Mouse (Mus musculus): ENCODE measurements around the gene Ctss. TPM values are rescaled to one million over a fixed set of nuclear protein-coding genes. Genes with fewer than 3 reads are reported as not detected.

Ctss gene
- polyA plus RNA-seq, 1 experiment: 1.6 TPM

GRCm38 (mm10) chr3:95499024-95499423, 27.6 kb upstream of the Ctss start, which contains the start of gene Ctsk:
Gene Ctsk, plus strand, starts transcription at chr3:95499256.
- Histone ChIP-seq H3K4me1 (ENCODE audit: control insufficient read depth, insufficient read depth, low read length) (no peaks in the 10 kb centered on the region), H3K4me3 (ENCODE audit: control insufficient read depth, low read depth, low read length) (no peak within 1 kb of the TSS), H3K27ac (ENCODE audit: control insufficient read depth, insufficient read depth, low read depth, low read length) (no peak within 1 kb of the TSS), H3K27me3 (ENCODE audit: control insufficient read depth, insufficient read depth, low read length) (no peaks in the 10 kb centered on the region), H3K36me3 (ENCODE audit: control insufficient read depth, insufficient read depth, low read length) (no peaks in the 10 kb centered on the region; the same call in 1 of the 2 replicates)
- TF ChIP-seq POLR2A (IDR thresholded peaks at IDR 0.05; ENCODE audit: control insufficient read depth, low read depth, low read length): no peak
- no peak for TF ChIP-seq CTCF (IDR thresholded peaks at IDR 0.05; ENCODE audit: control insufficient read depth, insufficient read depth, insufficient replicate concordance, low read depth, low read length)

DNA sequence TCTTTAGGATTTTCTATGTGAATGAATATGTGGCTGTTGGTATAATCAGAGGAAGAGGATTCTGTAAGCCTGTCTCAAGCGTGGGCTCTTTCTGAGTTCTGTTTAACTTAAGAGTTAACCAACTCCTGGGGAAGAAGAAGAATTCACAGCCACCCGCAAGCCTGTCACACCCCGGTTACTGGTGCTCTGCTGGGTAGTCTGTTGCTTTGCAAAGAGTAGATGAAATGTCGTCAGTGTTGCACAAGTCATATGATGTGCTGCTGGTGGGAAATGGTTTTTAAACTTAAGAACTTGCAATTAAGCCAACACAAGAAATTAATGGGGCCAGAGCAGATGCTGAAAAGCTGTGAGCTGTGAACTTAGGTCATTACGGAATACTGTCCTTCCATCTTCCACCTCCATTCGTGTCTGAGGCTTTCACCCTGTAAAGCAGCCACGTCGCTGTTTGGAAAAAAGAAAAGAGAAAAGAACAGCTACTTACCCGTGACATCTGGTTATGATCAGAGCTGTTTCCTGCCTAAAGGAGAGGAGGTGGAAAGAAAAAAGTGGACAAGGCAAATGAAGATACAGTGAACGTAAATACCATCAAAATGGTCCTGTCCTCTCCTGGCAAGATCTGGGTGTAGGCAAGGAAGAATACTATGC, 27.0 kb upstream of the Ctss start:
- Histone ChIP-seq H3K4me3 (ENCODE audit: control insufficient read depth, low read depth, low read length) (no peak overlapping the region), H3K36me3 (ENCODE audit: control insufficient read depth, insufficient read depth, low read length) (no peaks in the 10 kb centered on the region), H3K4me1 (ENCODE audit: control insufficient read depth, insufficient read depth, low read length) (no peaks in the 10 kb centered on the region), H3K27me3 (ENCODE audit: control insufficient read depth, insufficient read depth, low read length) (no peaks in the 10 kb centered on the region), H3K27ac (ENCODE audit: control insufficient read depth, insufficient read depth, low read depth, low read length) (no peak overlapping the region)
- no peak for TF ChIP-seq POLR2A (IDR thresholded peaks at IDR 0.05; ENCODE audit: control insufficient read depth, low read depth, low read length)
- TF ChIP-seq CTCF (IDR thresholded peaks at IDR 0.05; ENCODE audit: control insufficient read depth, insufficient read depth, insufficient replicate concordance, low read depth, low read length): no peak

DNA sequence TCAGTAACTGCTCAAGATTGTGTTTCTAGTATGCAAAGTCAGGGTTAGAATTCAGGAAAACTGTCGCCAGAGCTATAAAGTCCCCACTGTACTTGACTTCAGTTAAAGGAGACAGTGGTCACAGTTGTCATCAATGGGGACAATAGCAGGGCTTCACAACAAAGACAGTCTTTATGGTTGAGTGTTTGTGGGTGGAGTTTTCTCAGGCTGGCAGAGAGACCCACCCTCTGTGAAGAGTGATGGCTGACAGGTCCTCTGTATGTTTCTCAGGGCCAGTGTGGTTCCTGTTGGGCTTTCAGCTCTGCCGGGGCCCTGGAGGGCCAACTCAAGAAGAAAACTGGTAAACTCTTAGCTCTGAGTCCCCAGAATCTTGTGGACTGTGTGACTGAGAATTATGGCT, 24.3 kb upstream of the Ctss start:
- TF ChIP-seq POLR2A (IDR thresholded peaks at IDR 0.05; ENCODE audit: control insufficient read depth, low read depth, low read length) (no peak), CTCF (IDR thresholded peaks at IDR 0.05; ENCODE audit: control insufficient read depth, insufficient read depth, insufficient replicate concordance, low read depth, low read length) (no peak)
- H3K4me1 ChIP-seq (ENCODE audit: control insufficient read depth, insufficient read depth, low read length): no peaks in the 10 kb centered on the region
- H3K4me3 ChIP-seq (ENCODE audit: control insufficient read depth, low read depth, low read length): no peak overlapping the region
- H3K36me3 ChIP-seq (ENCODE audit: control insufficient read depth, insufficient read depth, low read length): no peaks in the 10 kb centered on the region
- no peaks in the 10 kb centered on the region for H3K27me3 ChIP-seq (ENCODE audit: control insufficient read depth, insufficient read depth, low read length)
- H3K27ac ChIP-seq (ENCODE audit: control insufficient read depth, insufficient read depth, low read depth, low read length): no peak overlapping the region

DNA sequence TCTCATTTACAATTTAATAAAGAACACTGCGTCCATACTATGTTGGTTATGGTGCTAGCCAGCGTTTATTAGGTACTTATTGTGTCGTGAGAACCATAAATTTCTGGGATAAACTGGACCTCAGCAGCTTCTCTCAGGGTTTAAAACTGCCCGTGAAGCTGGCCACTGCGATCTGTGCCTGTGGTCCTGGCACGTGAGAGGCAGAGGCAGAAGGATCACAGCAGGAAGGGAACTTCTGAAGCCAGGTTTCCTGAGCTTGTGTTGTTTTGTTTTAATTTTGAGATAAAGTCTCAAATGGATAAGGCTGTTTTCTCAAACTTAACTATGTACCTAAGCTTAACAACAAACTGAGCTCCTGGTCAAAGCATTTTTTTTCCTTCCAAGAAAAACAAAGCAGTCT, 17.2 kb upstream of the Ctss start:
- Histone ChIP-seq H3K4me3 (ENCODE audit: control insufficient read depth, low read depth, low read length) (no peak overlapping the region), H3K27me3 (ENCODE audit: control insufficient read depth, insufficient read depth, low read length) (no peaks in the 10 kb centered on the region), H3K4me1 (ENCODE audit: control insufficient read depth, insufficient read depth, low read length) (no peaks in the 10 kb centered on the region), H3K36me3 (ENCODE audit: control insufficient read depth, insufficient read depth, low read length) (no peaks in the 10 kb centered on the region), H3K27ac (ENCODE audit: control insufficient read depth, insufficient read depth, low read depth, low read length) (no peak overlapping the region)
- TF ChIP-seq CTCF (IDR thresholded peaks at IDR 0.05; ENCODE audit: control insufficient read depth, insufficient read depth, insufficient replicate concordance, low read depth, low read length): no peak
- no peak for TF ChIP-seq POLR2A (IDR thresholded peaks at IDR 0.05; ENCODE audit: control insufficient read depth, low read depth, low read length)

DNA sequence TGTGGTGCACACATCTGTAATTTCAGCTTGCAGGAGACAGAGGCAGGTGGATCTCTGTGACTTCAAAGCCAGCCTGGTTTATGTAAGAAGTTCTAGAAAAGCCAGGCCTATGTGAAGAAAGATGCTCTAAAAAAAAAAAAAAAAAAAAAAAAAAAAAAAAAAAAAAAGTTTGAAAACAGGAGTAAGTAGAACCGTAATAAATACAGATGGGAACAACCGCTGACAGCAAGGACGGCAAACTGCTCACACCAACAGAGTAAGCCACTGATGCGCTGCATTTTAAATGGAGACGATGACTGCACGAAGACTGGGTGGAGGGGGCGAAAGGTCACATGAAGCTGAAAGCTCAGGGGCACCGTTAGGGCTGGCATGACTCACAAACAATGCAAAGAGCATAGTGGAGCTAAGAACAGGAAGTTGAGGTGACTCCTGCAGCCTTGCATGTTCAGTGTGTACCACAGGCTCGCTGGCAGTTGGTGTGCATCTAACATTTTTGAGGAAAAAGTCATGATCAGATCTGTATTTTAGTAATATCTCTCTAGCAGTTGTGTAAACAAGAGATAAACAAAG, 14.9 kb upstream of the Ctss start:
- TF ChIP-seq CTCF (IDR thresholded peaks at IDR 0.05; ENCODE audit: control insufficient read depth, insufficient read depth, insufficient replicate concordance, low read depth, low read length) (no peak), POLR2A (IDR thresholded peaks at IDR 0.05; ENCODE audit: control insufficient read depth, low read depth, low read length) (no peak)
- H3K4me1 ChIP-seq (ENCODE audit: control insufficient read depth, insufficient read depth, low read length): no peaks in the 10 kb centered on the region
- no peaks in the 10 kb centered on the region for H3K27me3 ChIP-seq (ENCODE audit: control insufficient read depth, insufficient read depth, low read length)
- no peaks in the 10 kb centered on the region for H3K36me3 ChIP-seq (ENCODE audit: control insufficient read depth, insufficient read depth, low read length)
- no peak overlapping the region for H3K4me3 ChIP-seq (ENCODE audit: control insufficient read depth, low read depth, low read length)
- H3K27ac ChIP-seq (ENCODE audit: control insufficient read depth, insufficient read depth, low read depth, low read length): no peak overlapping the region

DNA sequence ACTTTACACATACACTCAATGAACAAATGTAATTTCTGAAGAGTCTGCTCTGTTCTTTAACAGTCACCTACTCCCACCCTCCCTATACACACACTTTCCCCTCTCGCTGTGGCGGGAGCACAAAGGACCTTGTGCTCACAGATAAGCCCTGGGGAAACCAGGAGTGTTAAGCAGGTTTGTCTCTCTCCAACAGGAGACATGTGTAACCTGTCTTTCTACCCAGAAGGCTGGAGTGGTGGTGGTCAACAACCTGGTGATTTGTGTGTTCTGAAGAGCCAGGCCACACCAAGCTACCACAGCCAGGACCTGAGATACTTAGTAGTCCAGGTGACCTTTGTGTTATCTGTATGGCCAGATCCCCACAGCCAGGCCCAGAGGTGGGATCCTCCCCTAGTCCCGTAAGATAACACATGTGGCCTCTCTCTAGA, 10.0 kb upstream of the Ctss start:
- Histone ChIP-seq H3K27me3 (ENCODE audit: control insufficient read depth, insufficient read depth, low read length) (no peaks in the 10 kb centered on the region), H3K27ac (ENCODE audit: control insufficient read depth, insufficient read depth, low read depth, low read length) (no peak overlapping the region), H3K4me1 (ENCODE audit: control insufficient read depth, insufficient read depth, low read length) (no peaks in the 10 kb centered on the region), H3K36me3 (ENCODE audit: control insufficient read depth, insufficient read depth, low read length) (no peaks in the 10 kb centered on the region), H3K4me3 (ENCODE audit: control insufficient read depth, low read depth, low read length) (no peak overlapping the region)
- no peak for TF ChIP-seq CTCF (IDR thresholded peaks at IDR 0.05; ENCODE audit: control insufficient read depth, insufficient read depth, insufficient replicate concordance, low read depth, low read length)
- TF ChIP-seq POLR2A (IDR thresholded peaks at IDR 0.05; ENCODE audit: control insufficient read depth, low read depth, low read length): no peak

- Histone ChIP-seq H3K36me3 (ENCODE audit: control insufficient read depth, insufficient read depth, low read length) (no peaks in the 10 kb centered on the region), H3K4me1 (ENCODE audit: control insufficient read depth, insufficient read depth, low read length) (no peaks in the 10 kb centered on the region), H3K27me3 (ENCODE audit: control insufficient read depth, insufficient read depth, low read length) (no peaks in the 10 kb centered on the region), H3K27ac (ENCODE audit: control insufficient read depth, insufficient read depth, low read depth, low read length) (no peak overlapping the region), H3K4me3 (ENCODE audit: control insufficient read depth, low read depth, low read length) (no peak overlapping the region)
- no peak for TF ChIP-seq POLR2A (IDR thresholded peaks at IDR 0.05; ENCODE audit: control insufficient read depth, low read depth, low read length)
- peak; percentile 65; the same call in 1 of the 2 replicates for TF ChIP-seq CTCF (IDR thresholded peaks at IDR 0.05; ENCODE audit: control insufficient read depth, insufficient read depth, insufficient replicate concordance, low read depth, low read length)
Observed at GRCm38 (mm10) chr3:95517493-95517898, 9.1 kb upstream of the Ctss start.
